Mouse (Mus musculus) gonadal fat pad, adult 2 months (tissue): ENCODE measurements at regions not wholly inside any gene's neighbourhood (a gene's known extent, or its start where the extent isn't known, plus 50 kb on each side); places are given as distances from the start of the nearest gene placed in this dataset.

Source experiments
- DNase-seq: peaks from one replicate; pipeline ENCODE4 v3.0.0-alpha.2; 2012; ENCODE audit warnings: low read depth

DNA sequence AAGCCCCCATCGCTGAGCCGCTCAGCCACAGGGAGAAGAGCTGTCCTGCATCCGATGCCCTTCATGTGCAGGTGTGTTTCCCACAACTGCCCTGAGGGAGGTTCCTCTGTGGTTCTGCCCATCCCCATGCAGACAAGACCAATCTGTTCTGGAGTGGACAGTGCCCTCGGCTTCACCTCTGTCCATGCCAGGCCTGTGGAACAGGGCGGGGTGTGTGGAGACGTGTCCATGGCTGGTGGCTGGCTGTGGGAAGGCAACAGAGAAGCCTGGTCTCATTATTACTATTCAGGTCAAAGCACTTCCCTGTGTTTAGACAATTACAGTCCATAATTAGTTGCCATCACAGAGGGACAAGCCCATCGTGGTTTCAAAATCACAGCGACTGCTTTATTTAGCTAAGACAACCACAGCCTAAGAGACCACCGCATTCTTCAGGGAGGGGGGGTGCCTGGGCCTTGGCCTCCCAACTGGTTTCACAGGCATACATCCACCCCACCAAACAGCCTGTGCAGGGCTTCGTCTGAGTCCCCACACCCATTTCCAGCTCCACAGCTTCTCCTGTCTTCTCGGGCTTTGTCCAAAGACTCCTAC is 97.7 kb downstream of the Rplp1 start:
- no peak for DNase-seq

DNA sequence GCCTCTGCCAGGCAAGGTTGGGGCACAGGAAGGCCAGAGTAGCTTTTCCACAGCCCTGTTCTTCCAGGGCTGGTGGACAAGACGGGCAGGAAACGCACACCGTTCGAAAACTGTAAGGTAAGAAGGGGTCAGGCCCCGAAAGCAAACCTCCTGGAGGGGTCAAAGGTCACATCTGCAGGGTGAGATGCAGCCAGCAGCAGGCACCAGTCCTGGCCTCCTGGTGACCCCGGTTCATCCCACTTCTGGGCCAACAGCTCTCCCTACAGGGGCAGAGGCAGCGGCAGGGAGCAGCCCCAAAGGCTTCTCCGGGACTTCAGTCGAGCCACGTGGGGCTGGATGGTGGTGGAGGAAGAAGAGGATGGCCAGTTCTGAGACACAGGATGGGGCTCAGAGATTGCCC is 98.3 kb downstream of the Rplp1 start:
- DNase-seq: no peak

DNA sequence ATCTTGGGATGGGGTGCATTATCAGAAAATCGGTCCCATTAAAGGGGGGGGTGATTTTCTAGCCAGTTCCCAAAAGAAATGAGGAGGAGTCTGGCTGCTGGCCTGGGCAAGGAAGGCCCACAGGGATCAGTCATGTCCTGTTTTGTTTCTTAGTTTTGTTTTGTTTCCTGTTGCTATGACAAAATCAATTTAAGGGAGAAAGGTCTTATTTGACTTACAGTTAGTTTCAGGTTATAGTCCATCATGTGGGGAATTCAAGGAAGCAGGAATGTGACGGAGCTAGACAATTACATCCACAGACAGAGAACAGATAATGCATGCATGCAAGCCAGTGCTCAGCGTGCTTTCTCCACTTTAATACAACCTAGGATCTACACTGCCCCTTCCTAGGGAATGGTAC is 101.1 kb downstream of the Rplp1 start:
- DNase-seq: no peak

DNA sequence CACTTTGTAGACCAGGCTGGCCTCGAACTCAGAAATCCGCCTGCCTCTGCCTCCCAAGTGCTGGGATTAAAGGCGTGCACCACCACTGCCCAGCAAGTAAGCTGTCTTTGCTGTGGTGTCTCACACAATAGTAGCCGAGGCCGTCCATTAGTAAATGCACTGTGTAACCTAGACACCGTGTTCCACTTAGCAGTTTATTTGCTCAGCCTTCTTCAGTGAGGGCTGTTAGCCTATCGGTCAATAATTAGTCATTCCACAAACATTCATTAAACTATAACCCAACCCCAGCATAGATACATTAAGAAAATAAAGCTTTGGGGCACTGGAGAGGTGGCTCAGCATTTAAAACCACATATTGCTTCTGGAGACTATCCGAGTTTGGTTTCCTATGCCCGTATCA is 102.0 kb downstream of the Rplp1 start:
- no peak for DNase-seq

DNA sequence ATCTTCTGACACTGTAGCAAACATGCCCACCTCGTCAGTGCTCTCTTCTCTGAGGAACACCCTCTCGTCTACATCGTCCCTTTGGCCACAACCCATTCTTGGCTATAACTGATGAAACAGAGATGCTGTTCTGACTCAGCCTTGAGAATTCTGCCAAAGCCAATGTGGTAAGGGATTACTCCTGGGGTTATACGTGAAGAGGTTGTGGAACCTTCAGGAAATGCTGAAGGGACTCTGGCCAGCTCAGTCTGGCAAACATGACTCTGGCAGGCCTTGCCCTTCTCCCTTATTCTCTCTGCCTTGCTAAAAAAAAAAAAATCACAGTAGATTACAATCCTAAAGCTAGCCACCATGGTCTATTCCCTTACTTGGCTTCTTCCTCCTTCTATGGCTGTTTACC is 103.9 kb downstream of the Rplp1 start:
- DNase-seq: no peak

DNA sequence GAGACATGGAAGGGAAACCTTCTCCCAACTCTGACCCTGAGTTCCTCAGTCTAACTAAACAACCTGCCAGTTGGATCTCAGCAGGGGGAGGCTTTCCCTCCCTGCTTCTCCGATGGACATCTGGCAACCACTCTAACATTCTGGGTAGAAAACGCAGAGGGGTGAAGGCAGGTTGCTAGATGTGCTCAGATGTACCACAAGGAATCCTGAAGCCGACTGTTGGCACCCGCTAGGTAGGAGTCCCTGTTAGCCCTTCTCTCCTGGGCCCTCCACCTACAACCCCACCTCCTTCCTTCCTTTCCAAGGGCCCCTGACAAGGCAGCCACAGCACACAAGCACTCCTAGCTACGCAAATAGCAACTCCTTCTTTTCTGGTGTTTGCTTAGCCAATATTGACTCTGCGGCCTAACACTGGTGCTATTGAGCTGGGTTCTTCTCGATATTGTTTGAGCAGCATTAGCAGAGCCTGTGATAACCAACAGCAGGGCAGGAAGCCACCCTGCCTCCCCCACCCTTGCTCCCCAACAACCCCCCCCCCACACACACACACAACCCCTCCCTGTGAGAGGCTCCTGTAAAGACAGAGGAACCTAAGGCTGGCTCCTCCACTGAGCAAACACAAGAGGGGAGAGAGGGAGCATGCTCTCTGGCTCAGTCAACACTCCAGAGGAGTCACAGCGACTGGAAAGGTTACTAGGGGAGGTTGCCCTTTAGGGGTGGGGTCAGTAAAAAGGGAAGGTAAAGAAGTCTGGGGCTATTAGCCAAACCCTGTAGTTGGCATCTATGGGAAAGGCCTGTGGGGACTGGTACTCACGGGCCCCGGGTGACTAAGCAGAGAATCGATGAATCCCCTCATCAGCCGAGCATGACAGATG is 105.8 kb downstream of the Rplp1 start:
- no peak for DNase-seq

DNA sequence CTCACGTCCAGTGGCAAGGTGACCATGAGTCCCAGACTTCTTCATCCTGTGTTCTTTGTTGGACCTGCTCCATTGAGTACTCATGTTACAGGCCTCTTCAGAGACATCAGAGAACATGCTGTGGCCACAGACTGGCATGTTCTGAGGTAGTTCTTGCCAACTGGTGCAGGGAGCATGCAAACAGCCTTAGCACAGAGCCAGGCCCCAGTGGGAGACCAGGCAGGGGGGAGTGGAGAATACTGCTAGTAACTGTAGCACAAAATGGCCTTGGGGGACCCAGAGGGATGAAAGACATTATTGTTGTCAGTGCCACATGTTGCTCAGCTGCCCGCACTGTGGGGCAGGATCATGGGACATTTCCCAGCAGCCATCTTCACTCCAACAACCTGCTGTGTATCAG is 108.4 kb downstream of the Rplp1 start:
- no peak for DNase-seq

DNA sequence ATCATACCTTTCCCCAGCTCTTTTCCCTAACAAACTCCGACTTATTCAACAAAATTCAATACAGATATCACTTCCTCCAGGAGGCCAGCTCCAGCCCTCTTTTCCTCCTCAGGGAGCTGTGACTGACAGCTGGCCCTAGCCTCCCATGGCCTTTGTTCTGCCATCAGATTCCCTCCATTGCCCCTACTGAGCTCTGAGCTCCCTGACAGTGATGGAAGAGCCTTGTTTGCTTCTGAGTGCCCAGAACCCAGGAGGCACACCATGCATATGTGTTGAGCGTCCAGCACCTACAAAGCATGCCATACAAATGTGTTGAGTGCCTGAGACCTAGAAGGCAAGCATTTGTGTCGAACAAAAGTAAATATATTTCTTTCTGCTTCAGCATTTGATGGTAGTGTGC is 110.8 kb downstream of the Rplp1 start:
- DNase-seq: no peak

DNA sequence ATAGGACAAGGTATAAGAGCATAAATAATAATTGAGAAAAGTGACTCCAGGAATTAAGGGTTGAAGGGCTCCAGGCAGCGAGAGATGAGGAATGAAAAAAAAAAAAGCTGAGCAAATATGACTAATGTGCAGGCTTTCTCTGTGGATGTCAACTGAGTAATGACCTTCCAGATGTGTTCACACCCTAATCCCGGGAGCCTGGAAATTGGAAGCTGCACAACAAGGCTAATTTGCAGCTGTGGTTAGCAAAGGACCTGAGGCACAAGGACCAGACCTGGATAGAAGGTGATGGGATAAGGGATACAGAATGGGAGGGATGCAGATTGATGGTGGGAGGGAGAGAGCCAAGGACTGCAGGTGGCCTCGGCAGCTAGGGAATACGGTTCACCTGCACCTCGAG is 111.6 kb downstream of the Rplp1 start:
- no peak for DNase-seq

DNA sequence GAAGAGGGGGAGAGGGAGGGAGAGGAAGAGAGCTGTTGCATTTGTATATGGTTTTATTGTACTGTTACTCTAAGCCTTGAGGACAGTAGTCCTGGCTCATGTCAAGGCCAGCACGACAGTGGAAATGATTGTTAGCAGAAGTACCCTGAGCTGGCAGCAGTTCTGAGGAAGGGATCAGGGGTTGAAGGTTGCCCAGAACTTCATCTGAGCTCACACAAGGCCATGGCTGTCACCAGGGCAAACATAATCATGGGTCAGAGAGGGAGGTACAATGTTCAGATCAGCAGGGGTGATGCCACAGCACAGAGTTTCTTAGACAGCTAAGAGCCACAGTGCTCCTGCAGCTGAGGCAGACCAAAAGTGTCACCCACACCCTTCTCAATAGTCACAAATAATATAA is 114.8 kb downstream of the Rplp1 start:
- no peak for DNase-seq

DNA sequence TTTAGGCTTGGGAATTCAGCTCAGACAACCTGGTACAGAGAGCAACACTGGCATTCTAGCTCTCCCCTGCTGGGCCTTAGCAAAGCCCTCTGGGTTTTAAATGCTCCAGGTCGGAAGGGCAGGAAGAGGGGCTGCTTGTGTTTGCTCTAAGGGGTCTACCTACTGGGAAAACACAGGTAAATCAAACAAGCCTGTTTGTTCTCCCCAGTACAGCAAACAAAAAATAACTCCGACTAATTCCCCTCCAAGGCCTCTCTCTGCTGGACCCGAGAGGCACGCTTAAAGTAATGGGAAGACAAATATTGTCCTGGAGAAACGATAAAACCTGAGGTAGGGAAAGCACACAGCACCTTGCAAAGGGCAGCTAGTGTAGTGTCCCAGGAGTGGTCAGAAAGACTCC is 118.4 kb downstream of the Rplp1 start:
- DNase-seq: no peak

DNA sequence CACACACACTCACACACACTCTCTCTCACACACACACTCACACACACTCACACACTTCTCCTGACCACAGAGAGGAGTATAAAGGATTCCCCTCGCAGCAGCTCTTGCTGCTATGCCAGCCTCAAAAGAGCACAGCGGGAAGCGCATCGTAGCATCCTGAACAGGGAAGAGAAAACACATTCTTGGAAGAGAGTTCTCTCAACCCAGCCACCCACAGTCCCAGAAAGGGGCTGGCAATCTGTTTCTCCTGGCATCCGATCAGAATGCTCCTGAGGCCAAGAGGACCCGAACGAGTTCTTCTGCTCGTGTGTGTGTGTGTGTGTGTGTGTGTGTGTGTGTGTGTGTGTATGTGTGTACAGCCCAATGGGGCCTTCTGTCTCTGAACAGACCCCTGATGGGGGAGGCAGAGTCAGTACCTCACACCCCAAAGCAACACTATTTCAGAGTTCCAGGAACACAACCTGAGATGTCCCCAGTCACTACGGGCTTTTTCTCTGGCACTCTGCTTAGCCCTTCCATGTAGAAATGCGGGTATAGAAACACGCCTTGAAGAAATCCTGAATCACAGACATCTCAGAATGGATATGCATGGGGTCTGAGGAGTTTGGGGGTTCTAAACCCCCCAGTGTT is 122.8 kb downstream of the Rplp1 start:
- DNase-seq: no peak

DNA sequence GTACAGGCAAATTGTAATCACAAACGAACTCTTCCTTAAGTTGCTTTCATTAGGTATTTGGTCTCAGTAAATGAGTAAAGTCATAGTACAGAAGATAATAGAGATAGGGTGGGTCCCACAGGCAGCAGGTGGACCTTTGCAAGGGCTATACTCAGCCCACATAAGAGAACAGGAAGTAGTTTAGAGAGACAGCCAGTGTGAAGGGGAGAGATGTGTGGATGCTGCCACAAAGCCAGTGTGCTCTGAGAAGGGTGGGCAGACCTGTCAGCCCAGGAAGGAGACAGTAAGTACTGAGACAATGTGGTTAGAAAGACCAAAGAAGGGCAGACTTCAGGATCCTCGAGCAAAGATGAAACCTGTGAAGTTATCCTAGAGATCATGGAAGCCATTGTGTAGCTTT is 123.5 kb downstream of the Rplp1 start:
- no peak for DNase-seq

DNA sequence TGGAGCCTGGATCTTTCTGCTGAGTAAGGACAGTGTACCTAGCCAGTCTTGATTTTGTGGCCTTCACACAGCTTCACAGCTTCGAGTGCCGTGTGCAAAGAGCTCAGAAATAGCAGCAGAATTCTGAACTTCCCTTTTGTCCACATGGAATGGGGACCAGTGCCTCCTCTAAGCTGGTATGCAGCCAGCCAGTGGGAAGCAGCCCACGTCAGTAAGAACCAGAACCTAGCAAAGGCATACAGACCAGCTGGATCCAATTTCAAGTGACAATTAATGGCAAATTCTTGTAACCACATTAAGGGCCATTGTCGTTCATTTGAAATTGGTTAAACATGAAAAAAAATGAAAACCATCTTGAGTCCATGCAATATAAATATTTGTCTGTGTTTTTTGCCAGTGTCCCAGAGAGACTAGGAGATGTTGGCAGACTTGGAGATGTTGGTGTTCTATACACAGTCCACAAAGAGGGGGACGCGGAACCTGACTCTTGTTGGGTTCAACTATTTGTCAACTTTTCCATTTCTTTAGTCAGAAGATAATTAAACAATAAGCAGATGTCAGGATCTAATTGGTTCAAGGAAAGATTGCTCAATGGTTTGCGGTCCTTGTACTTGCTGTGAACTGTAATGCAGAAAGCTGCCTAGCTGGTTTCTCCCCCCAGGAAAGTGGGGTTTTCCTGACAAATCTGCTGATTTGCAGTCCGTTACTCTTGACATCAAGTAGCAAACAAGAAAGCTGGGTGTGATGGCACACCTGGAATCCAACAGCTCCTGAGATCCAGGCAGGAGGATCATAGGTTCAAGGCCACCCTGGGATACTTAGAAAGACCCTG is 125.1 kb downstream of the Rplp1 start:
- DNase-seq: no peak

DNA sequence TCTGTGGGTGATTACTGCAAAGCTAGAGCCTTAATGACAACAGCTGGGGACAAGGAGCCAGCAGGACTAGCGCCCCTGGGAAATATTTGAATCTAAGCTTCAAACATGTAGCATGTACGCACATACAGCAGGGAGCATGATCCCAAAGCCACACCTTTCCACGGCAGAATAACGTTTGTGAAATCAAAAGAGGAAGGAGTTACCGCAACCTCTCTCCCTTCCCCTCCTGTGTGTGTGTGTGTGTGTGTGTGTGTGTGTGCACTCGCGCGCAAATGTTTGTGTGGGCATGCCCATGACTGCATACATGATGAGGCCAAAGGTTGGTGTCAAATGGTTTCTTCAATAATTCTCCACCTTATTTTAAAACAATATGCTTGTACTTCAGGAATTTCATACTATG is 132.9 kb downstream of the Rplp1 start:
- DNase-seq: no peak

DNA sequence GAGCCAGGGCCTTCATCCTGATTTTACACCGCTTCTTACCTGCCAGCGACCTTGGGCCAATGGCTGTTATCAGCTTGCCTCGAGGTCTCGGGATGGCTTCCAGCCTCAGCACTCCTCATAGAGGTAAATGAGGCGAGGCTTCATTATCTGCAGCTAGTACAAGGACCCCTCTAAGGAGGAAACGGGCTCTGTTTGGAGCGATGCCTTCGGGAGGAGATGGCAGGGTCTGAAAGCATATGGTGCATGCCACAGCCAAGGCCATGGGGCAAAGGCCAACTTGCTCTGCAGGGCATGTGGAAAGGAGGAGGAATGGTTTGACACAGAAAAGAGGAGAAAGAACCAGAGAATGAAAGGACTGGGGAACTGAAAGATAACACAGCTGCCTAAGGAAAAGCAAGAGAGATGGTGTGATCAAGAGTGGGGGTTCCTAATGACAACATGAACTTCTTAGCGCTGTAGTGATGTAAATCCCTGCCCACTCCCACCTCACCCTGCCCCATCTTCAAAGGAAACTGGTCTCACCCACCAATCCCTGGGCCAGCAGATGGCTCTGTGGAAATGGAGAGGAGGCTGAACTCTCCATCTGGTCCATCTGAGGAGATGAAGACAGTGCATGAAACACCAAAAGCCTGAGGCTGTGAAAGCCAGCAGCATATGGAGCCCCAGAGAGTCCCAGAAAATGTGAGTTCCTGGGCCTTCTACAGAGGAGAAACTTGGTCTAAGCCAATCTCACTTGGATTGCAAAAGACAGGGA is 134.0 kb downstream of the Rplp1 start:
- DNase-seq: no peak

DNA sequence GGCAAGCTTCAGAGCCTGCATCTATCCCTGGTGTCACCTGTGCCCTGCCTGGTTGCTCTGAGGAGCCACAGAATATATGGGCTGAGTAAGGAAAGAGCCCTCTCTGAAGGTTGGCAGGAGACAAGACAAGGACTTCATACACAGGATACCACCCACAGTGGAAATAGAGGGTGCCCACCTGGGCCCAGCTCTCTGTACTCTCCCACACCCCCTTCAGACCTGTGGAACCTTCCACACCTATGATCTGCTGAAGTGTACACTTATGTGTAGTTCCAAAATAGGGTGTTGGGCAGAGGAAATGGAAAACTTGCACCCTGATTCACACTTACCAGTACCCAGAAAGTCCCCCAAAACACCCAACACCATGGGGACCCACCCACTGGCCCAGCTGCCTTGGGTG is 135.2 kb downstream of the Rplp1 start:
- no peak for DNase-seq

DNA sequence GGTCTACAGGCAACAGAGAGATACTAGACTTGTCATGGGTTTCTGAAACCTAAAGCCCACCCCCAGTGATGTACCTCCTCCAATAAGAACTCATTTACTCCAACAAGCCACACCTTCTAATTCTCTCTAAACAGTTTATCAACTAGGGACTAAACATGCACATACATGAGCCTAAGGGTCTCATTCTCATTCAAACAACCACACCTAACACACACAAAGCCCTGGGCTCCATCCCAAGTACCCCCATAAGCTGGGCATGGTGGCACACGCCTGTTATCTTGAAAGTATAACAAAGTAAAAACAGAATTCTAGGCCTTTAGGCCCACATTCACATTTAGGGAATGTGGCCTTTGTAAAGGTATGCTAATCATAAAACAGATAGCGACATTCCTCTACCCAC is 137.9 kb downstream of the Rplp1 start:
- no peak for DNase-seq

DNA sequence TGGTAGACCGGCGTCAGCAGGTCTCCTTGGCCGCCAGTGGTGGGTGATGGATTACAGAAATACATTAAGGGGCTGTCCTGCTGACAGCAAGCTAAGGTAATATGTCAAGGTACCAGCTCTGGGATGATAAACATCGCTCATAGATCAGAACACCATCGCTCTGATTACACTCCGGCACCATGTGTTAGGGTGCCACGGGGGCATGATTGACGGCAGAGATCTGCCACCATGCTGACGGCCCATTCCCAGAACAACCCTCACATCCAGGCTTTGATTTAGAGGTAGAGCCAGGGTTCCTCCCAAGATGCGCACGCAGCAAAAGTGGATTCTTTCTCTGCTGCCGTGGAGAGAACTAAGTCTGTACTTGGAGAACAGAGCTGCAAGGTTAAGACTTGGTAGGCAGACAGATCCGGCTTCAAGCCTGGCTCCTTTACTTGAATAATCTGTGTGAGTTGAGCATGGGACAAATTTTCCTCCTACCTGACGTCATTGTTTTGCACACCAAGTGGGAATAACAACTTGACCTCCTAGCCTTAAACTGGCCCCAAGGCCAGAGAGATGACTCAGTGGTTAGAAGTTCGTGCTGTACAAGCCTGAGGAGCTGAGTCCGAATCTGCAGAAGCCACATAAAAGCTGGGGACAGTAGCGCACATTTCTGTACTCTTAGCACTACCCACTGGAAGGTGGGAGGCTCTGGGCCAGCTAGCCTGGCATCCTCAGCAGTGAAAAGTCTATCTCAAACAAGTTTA is 144.0 kb downstream of the Rplp1 start:
- no peak for DNase-seq

DNA sequence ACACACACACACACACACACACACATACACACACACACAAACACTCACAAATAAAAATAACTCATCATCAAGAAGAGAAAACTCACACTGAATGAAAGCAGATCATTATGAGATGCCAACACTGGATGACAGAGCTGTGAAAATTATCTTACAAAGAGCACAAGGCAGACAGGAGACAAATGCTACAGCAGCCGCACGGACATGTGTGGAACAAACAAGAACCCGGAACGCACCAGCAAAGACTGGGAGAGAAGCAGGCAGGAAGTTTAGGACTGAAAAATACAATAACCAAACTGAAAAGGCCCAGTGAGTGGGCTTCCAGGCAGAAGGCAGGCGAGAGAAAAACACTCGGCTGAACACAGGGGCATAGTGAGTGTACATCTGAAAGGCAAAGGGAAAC is 148.2 kb downstream of the Rplp1 start:
- no peak for DNase-seq

DNA sequence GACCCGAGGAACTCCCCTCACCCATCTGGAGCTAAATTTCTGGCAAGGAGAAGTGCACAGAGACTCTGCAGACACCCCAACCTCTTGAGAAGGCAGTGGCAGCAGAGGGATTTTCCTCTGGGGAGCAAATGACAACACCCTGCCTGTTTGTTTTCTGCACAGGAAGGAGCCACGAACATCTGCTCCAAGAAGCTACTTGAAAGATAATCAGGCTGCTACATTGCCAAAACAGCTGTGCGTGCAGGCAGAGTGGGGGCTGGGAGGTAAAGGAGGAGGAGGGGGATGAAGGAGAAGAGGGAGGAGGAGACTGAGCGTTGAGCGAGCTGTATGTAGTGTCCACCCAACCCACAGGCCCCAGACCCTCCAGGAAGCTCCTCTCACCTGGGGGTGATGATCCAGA is 149.0 kb downstream of the Rplp1 start:
- DNase-seq: no peak
